Mouse (Mus musculus) forebrain, embryonic 16.5 days (tissue): ENCODE measurements around the gene Emc4. TPM values are rescaled to one million over a fixed set of nuclear protein-coding genes. Genes with fewer than 3 reads are reported as not detected.

ENCODE experiments used
- ATAC-seq: fragments of 200-750 bp; cut with Nextera tagmentation; 2 replicates; pipeline ENCODE4 v1.8.0; 2017; ENCODE audit warnings: mild to moderate bottlenecking, moderate library complexity
- H3K27ac ChIP-seq: fragments of 300-500 bp; sonication (generic); 2 replicates; pipeline ENCODE4 v1.5.1; 2014; ENCODE audit warnings: low read length, control low read depth
- H3K27me3 ChIP-seq: fragments of 300-500 bp; sonication (generic); replicated peaks from 2 replicates; pipeline ENCODE4 v1.6.1; 2014; ENCODE audit warnings: low read length; ENCODE audit not compliant: control insufficient read depth, insufficient read depth
- H3K36me3 ChIP-seq: fragments of 300-500 bp; sonication (generic); 2 replicates; pipeline ENCODE4 v1.6.1; 2014; ENCODE audit not compliant: control insufficient read depth, insufficient read depth
- H3K4me1 ChIP-seq: fragments of 300-500 bp; sonication (generic); replicated peaks from 2 replicates; pipeline ENCODE4 v1.6.1; 2014; ENCODE audit warnings: low read length; ENCODE audit not compliant: control insufficient read depth, insufficient read depth
- H3K4me2 ChIP-seq: fragments of 300-500 bp; sonication (generic); 2 replicates; pipeline ENCODE4 v1.6.1; 2014; ENCODE audit warnings: mild to moderate bottlenecking, low read length, control low read depth
- H3K4me3 ChIP-seq: fragments of 300-500 bp; sonication (generic); replicated peaks from 2 replicates; pipeline ENCODE4 v1.5.1; 2014; ENCODE audit warnings: mild to moderate bottlenecking, low read length, control low read depth
- H3K9ac ChIP-seq: fragments of 300-500 bp; sonication (generic); replicated peaks from 2 replicates; pipeline ENCODE4 v1.6.1; 2014; ENCODE audit warnings: low read depth, low read length, control low read depth
- H3K9me3 ChIP-seq: fragments of 300-500 bp; sonication (generic); 2 replicates; pipeline ENCODE4 v1.6.1; 2016; ENCODE audit warnings: low read length; ENCODE audit not compliant: control insufficient read depth
- WGBS: fragments of 180-500 bp; shearing (Covaris S2); extraction: QIAGEN DNeasy Blood & Tissue Kit; methylation state at CpG from one replicate; pipeline ENCODE4 v1.1.7; 2014; 5-methylcytosine and 5-hydroxymethylcytosine counted together
- polyA plus RNA-seq: library from polyadenylated mRNA; unstranded; fragments of >200 nt; fragmentation: Nextera tagmentation; extraction: Ambion mirVana; gene quantifications from 2 replicates; pipeline ENCODE4 v1.2.1, GENCODE M21; 2015

Gene Emc4
- polyA plus RNA-seq, 1 experiment from 2014 or later: 174 TPM

- H3K27me3 ChIP-seq: no peaks in the 10 kb centered on the region
- H3K4me2 ChIP-seq: no peak overlapping the region
- 82% methylated on average over 7 of the region's 7 CpGs for WGBS
- peaks cover 32% of the 10 kb centered on the region for H3K36me3 ChIP-seq
- no peak overlapping the region for H3K9ac ChIP-seq
- ATAC-seq: no peak
- no peaks in the 10 kb centered on the region for H3K4me1 ChIP-seq
- H3K4me3 ChIP-seq: no peak overlapping the region
- H3K27ac ChIP-seq: no peak overlapping the region
- no peaks in the 10 kb centered on the region for H3K9me3 ChIP-seq
These were observed 14.0 kb downstream of the Emc4 start for GRCm38 (mm10) chr2:112353685-112354455.

- H3K36me3 ChIP-seq: peaks cover 16% of the 10 kb centered on the region; the same call in 1 of the 2 replicates
- H3K27ac ChIP-seq: no peak overlapping the region
- no peak overlapping the region for H3K4me3 ChIP-seq
- WGBS: 93% methylated on average over 3 of the region's 3 CpGs
- no peak for ATAC-seq
- H3K27me3 ChIP-seq: no peaks in the 10 kb centered on the region
- H3K4me1 ChIP-seq: no peaks in the 10 kb centered on the region
- no peak overlapping the region for H3K9ac ChIP-seq
- no peak overlapping the region for H3K4me2 ChIP-seq
- H3K9me3 ChIP-seq: no peaks in the 10 kb centered on the region
These were observed 19.6 kb downstream of the Emc4 start for GRCm38 (mm10) chr2:112348246-112348645.

- H3K27me3 ChIP-seq: no peaks in the 10 kb centered on the region
- no peaks in the 10 kb centered on the region for H3K4me1 ChIP-seq
- no peak overlapping the region for H3K4me2 ChIP-seq
- no peak overlapping the region for H3K9ac ChIP-seq
- H3K9me3 ChIP-seq: no peaks in the 10 kb centered on the region
- H3K4me3 ChIP-seq: no peak overlapping the region
- no peak for ATAC-seq
- 75% methylated on average over 3 of the region's 3 CpGs for WGBS
- no peak overlapping the region for H3K27ac ChIP-seq
- H3K36me3 ChIP-seq: peaks cover 26% of the 10 kb centered on the region
These were observed 26.7 kb downstream of the Emc4 start for GRCm38 (mm10) chr2:112341117-112341516.

- 91% methylated on average over 2 of the region's 2 CpGs for WGBS
- Histone ChIP-seq H3K4me3 (no peak overlapping the region), H3K4me1 (no peaks in the 10 kb centered on the region), H3K36me3 (peaks cover 29% of the 10 kb centered on the region), H3K27ac (no peak overlapping the region), H3K27me3 (no peaks in the 10 kb centered on the region), H3K9me3 (no peaks in the 10 kb centered on the region), H3K4me2 (no peak overlapping the region), H3K9ac (no peak overlapping the region)
- ATAC-seq: no peak
These were observed 28.1 kb downstream of the Emc4 start for GRCm38 (mm10) chr2:112339736-112340135.

GRCm38 (mm10) chr2:112337211-112337610 is 30.6 kb downstream of the Emc4 start:
- H3K4me1 ChIP-seq: no peaks in the 10 kb centered on the region
- no peaks in the 10 kb centered on the region for H3K9me3 ChIP-seq
- H3K4me3 ChIP-seq: no peak overlapping the region
- H3K27ac ChIP-seq: no peak overlapping the region
- no peak overlapping the region for H3K4me2 ChIP-seq
- peaks cover 21% of the 10 kb centered on the region for H3K36me3 ChIP-seq
- 95% methylated on average over 6 of the region's 6 CpGs for WGBS
- no peak overlapping the region for H3K9ac ChIP-seq
- ATAC-seq: no peak
- H3K27me3 ChIP-seq: no peaks in the 10 kb centered on the region

- Histone ChIP-seq H3K9me3 (no peaks in the 10 kb centered on the region), H3K27ac (no peak overlapping the region), H3K9ac (no peak overlapping the region), H3K4me1 (no peaks in the 10 kb centered on the region), H3K36me3 (peaks cover 7% of the 10 kb centered on the region; the same call in 1 of the 2 replicates), H3K4me3 (no peak overlapping the region), H3K4me2 (no peak overlapping the region), H3K27me3 (no peaks in the 10 kb centered on the region)
- 76% methylated on average over 4 of the region's 4 CpGs for WGBS
- ATAC-seq: no peak
These were observed 35.6 kb downstream of the Emc4 start for GRCm38 (mm10) chr2:112332051-112332898.

- Histone ChIP-seq H3K9ac (no peak overlapping the region), H3K27ac (no peak overlapping the region), H3K4me1 (no peaks in the 10 kb centered on the region), H3K4me2 (no peak overlapping the region), H3K9me3 (no peaks in the 10 kb centered on the region), H3K36me3 (no peaks in the 10 kb centered on the region), H3K4me3 (no peak overlapping the region), H3K27me3 (no peaks in the 10 kb centered on the region)
- 85% methylated on average over 11 of the region's 11 CpGs for WGBS
- no peak for ATAC-seq
These were observed 39.6 kb downstream of the Emc4 start for GRCm38 (mm10) chr2:112328069-112328777.

GRCm38 (mm10) chr2:112318905-112319304 is 48.9 kb downstream of the Emc4 start:
- Histone ChIP-seq H3K9ac (no peak overlapping the region), H3K4me1 (no peaks in the 10 kb centered on the region), H3K27me3 (no peaks in the 10 kb centered on the region), H3K27ac (no peak overlapping the region), H3K4me3 (no peak overlapping the region), H3K36me3 (no peaks in the 10 kb centered on the region), H3K4me2 (no peak overlapping the region), H3K9me3 (no peaks in the 10 kb centered on the region)
- WGBS: 75% methylated on average over 7 of the region's 7 CpGs
- no peak for ATAC-seq

- Histone ChIP-seq H3K36me3 (no peaks in the 10 kb centered on the region), H3K9me3 (no peaks in the 10 kb centered on the region), H3K27ac (no peak overlapping the region), H3K9ac (no peak overlapping the region), H3K4me1 (no peaks in the 10 kb centered on the region), H3K4me2 (no peak overlapping the region), H3K4me3 (no peak overlapping the region), H3K27me3 (no peaks in the 10 kb centered on the region)
- ATAC-seq: no peak
- WGBS: 91% methylated on average over 2 of the region's 2 CpGs
These were observed 49.6 kb downstream of the Emc4 start for GRCm38 (mm10) chr2:112318227-112318626.
